Mouse (Mus musculus) E14TG2a.4 (cell line): ENCODE results near the gene Cdhr4.
A peak's percentile ranks its signal among the peaks of the same experiment; 100 is the strongest.
"Not testable (repeated sequence)": the region's sequence is repeated elsewhere in the genome, so short reads cannot be mapped to it uniquely, and the experiment has no call there.

Experiments
- H3K27me3 ChIP-seq: 2 replicates; pipeline ENCODE4 v1.6.1; 2014; ENCODE audit warnings: low read length, control low read depth; ENCODE audit not compliant: insufficient read depth
- H3K36me3 ChIP-seq: 2 replicates; pipeline ENCODE4 v1.6.1; 2014; ENCODE audit warnings: low read length, control low read depth; ENCODE audit not compliant: insufficient read depth
- H3K4me1 ChIP-seq: replicated peaks from 2 replicates; pipeline ENCODE4 v1.6.1; 2014; ENCODE audit warnings: low read depth, low read length, control low read depth
- H3K4me3 ChIP-seq: replicated peaks from 2 replicates; pipeline ENCODE4 v1.5.1; 2014; ENCODE audit warnings: mild to moderate bottlenecking, low read length
- H3K9me3 ChIP-seq: 2 replicates; pipeline ENCODE4 v1.6.1; 2014; ENCODE audit warnings: low read length, control low read depth
- CTCF ChIP-seq: conservative IDR thresholded peaks from 2 replicates; pipeline ENCODE4 v1.5.1; 2014; ENCODE audit warnings: low read length
- NANOG ChIP-seq: IDR thresholded peaks from 2 replicates; pipeline ENCODE4 v1.6.1; 2014; ENCODE audit warnings: borderline replicate concordance, low read length, mixed read lengths
- POU5F1 ChIP-seq: IDR thresholded peaks from 2 replicates; pipeline ENCODE4 v1.6.1; 2014; ENCODE audit warnings: low read length, borderline replicate concordance

Gene Cdhr4

GRCm38 (mm10) chr9:107994464-107994863 lies 2.2 kb downstream of the Cdhr4 start:
- no peaks in the 10 kb centered on the region for H3K36me3 ChIP-seq
- no peak overlapping the region for H3K4me3 ChIP-seq
- H3K4me1 ChIP-seq, result peaks cover 34% of the 10 kb centered on the region
- TF ChIP-seq NANOG (no peak), CTCF (no peak)
- H3K27me3 ChIP-seq, result peaks cover 46% of the 10 kb centered on the region
- no peaks in the 10 kb centered on the region for H3K9me3 ChIP-seq

GRCm38 (mm10) chr9:107995513-107995912 lies 3.2 kb downstream of the Cdhr4 start:
- Histone ChIP-seq H3K4me1 (peaks cover 28% of the 10 kb centered on the region), H3K9me3 (no peaks in the 10 kb centered on the region), H3K36me3 (no peaks in the 10 kb centered on the region), H3K4me3 (peak overlapping the region; percentile 63), H3K27me3 (peaks cover 46% of the 10 kb centered on the region)
- TF ChIP-seq NANOG (no peak), CTCF (no peak), POU5F1 (no peak)

- Histone ChIP-seq H3K27me3 (peaks cover 46% of the 10 kb centered on the region), H3K36me3 (no peaks in the 10 kb centered on the region), H3K4me3 (peak within 1 kb of the TSS; percentile 63), H3K9me3 (no peaks in the 10 kb centered on the region), H3K4me1 (peaks cover 29% of the 10 kb centered on the region)
- TF ChIP-seq POU5F1 (no peak), CTCF (no peak), NANOG (no peak)
Observed at GRCm38 (mm10) chr9:107996049-107996448, 3.8 kb downstream of the Cdhr4 start, which contains the start of gene Gm20662. Gm20662 (plus strand) TSS chr9:107996349.

- Histone ChIP-seq H3K36me3 (peaks cover 9% of the 10 kb centered on the region; the same call in 1 of the 2 replicates), H3K27me3 (peaks cover 13% of the 10 kb centered on the region), H3K4me3 (peak within 1 kb of the TSS; percentile 100), H3K4me1 (peaks cover 26% of the 10 kb centered on the region), H3K9me3 (no peaks in the 10 kb centered on the region)
- TF ChIP-seq POU5F1 (peak; percentile 77; the same call in 1 of the 2 replicates), CTCF (no peak), NANOG (no peak)
Observed at GRCm38 (mm10) chr9:108001922-108002770, 9.8 kb downstream of the Cdhr4 start, which contains the start of gene Ip6k1. Ip6k1 (plus strand) TSS chr9:108002501.

- no peak for TF ChIP-seq NANOG
- TF ChIP-seq POU5F1, result no peak
- no peak for TF ChIP-seq CTCF
- Histone ChIP-seq H3K27me3 (peaks cover 5% of the 10 kb centered on the region), H3K36me3 (peaks cover 9% of the 10 kb centered on the region; the same call in 1 of the 2 replicates), H3K4me3 (peak overlapping the region; percentile 100), H3K9me3 (no peaks in the 10 kb centered on the region), H3K4me1 (peaks cover 32% of the 10 kb centered on the region)
Observed at GRCm38 (mm10) chr9:108002778-108003530, 10.7 kb downstream of the Cdhr4 start.

GRCm38 (mm10) chr9:108003531-108003890 lies 11.2 kb downstream of the Cdhr4 start:
- H3K4me3 ChIP-seq, result peak overlapping the region; percentile 100
- H3K27me3 ChIP-seq, result peaks cover 2% of the 10 kb centered on the region
- no peaks in the 10 kb centered on the region for H3K9me3 ChIP-seq
- peaks cover 9% of the 10 kb centered on the region; the same call in 1 of the 2 replicates for H3K36me3 ChIP-seq
- TF ChIP-seq POU5F1 (no peak), NANOG (no peak), CTCF (no peak)
- peaks cover 38% of the 10 kb centered on the region for H3K4me1 ChIP-seq

GRCm38 (mm10) chr9:108008041-108008440 lies 15.7 kb downstream of the Cdhr4 start:
- Histone ChIP-seq H3K9me3 (no peaks in the 10 kb centered on the region), H3K27me3 (no peaks in the 10 kb centered on the region), H3K36me3 (peaks cover 11% of the 10 kb centered on the region; the same call in 1 of the 2 replicates), H3K4me1 (peaks cover 56% of the 10 kb centered on the region), H3K4me3 (no peak overlapping the region)
- TF ChIP-seq POU5F1 (no peak), NANOG (no peak), CTCF (no peak)

GRCm38 (mm10) chr9:108010385-108010784 lies 18.1 kb downstream of the Cdhr4 start:
- Histone ChIP-seq H3K27me3 (no peaks in the 10 kb centered on the region), H3K4me3 (no peak overlapping the region), H3K4me1 (peaks cover 55% of the 10 kb centered on the region), H3K36me3 (peaks cover 14% of the 10 kb centered on the region), H3K9me3 (no peaks in the 10 kb centered on the region)
- TF ChIP-seq POU5F1, result no peak
- TF ChIP-seq CTCF, result no peak
- TF ChIP-seq NANOG, result no peak

- peaks cover 46% of the 10 kb centered on the region for H3K4me1 ChIP-seq
- H3K4me3 ChIP-seq, H3K9me3 ChIP-seq, H3K27me3 ChIP-seq: not testable (repeated sequence)
- peaks cover 30% of the 10 kb centered on the region for H3K36me3 ChIP-seq
Observed at GRCm38 (mm10) chr9:108013577-108013976, 21.3 kb downstream of the Cdhr4 start.
